Mouse (Mus musculus) c-Kit-positive CD71-negative TER-119-negative erythroid progenitor cells, embryonic 14.5 days (primary cell): Measurements from ENCODE around the gene R3hdm2.
A peak's percentile ranks its signal among the peaks of the same experiment; 100 is the strongest.

ENCODE experiments used
- DNase-seq: peaks from one replicate; pipeline ENCODE4 v3.0.0-alpha.2; 2013; ENCODE audit warnings: low read depth

The R3hdm2 gene

GRCm38 (mm10) chr10:127519041-127519701 is 139.0 kb downstream of the R3hdm2 start:
- no peak for DNase-seq

GRCm38 (mm10) chr10:127519903-127520713 is 140.0 kb downstream of the R3hdm2 start:
- DNase-seq = no peak

GRCm38 (mm10) chr10:127520714-127521357 is 140.7 kb downstream of the R3hdm2 start:
- no peak for DNase-seq

GRCm38 (mm10) chr10:127521611-127522080 is 141.5 kb downstream of the R3hdm2 start:
- no peak for DNase-seq

GRCm38 (mm10) chr10:127522088-127522581 is 142.0 kb downstream of the R3hdm2 start, which contains the start of gene Shmt2:
Shmt2 (minus strand) TSS chr10:127522444.
- peak; percentile 94 for DNase-seq

- no peak for DNase-seq
These were observed 144.6 kb downstream of the R3hdm2 start for GRCm38 (mm10) chr10:127524646-127525255.

- DNase-seq = no peak
These were observed 145.9 kb downstream of the R3hdm2 start for GRCm38 (mm10) chr10:127526048-127526447.

- no peak for DNase-seq
These were observed 146.6 kb downstream of the R3hdm2 start for GRCm38 (mm10) chr10:127526681-127527080.

GRCm38 (mm10) chr10:127527481-127527880 is 147.4 kb downstream of the R3hdm2 start:
- DNase-seq = no peak

- no peak for DNase-seq
These were observed 150.8 kb downstream of the R3hdm2 start for GRCm38 (mm10) chr10:127530945-127531344.

- DNase-seq = no peak
These were observed 151.4 kb downstream of the R3hdm2 start for GRCm38 (mm10) chr10:127531548-127531947.

GRCm38 (mm10) chr10:127534036-127534928 is 154.2 kb downstream of the R3hdm2 start, which contains the start of gene Nxph4:
Nxph4 (minus strand) TSS chr10:127534559.
- DNase-seq = no peak

- no peak for DNase-seq
These were observed 154.8 kb downstream of the R3hdm2 start for GRCm38 (mm10) chr10:127534929-127535384.

GRCm38 (mm10) chr10:127536586-127537314 is 156.6 kb downstream of the R3hdm2 start:
- DNase-seq = no peak

GRCm38 (mm10) chr10:127537854-127538583 is 157.9 kb downstream of the R3hdm2 start:
- no peak for DNase-seq

- no peak for DNase-seq
These were observed 161.4 kb downstream of the R3hdm2 start for GRCm38 (mm10) chr10:127541510-127541909.

- no peak for DNase-seq
These were observed 162.0 kb downstream of the R3hdm2 start for GRCm38 (mm10) chr10:127542084-127542483.

GRCm38 (mm10) chr10:127542720-127543119 is 162.6 kb downstream of the R3hdm2 start:
- no peak for DNase-seq

- DNase-seq = no peak
These were observed 163.8 kb downstream of the R3hdm2 start for GRCm38 (mm10) chr10:127543916-127544315.
